Mouse (Mus musculus) lung, embryonic 15.5 days (tissue): ENCODE data around the gene Gm10840. TPM values are rescaled to one million over a fixed set of nuclear protein-coding genes. Genes with fewer than 3 reads are reported as not detected.
"Not testable (repeated sequence)": the region's sequence is repeated elsewhere in the genome, so short reads cannot be mapped to it uniquely, and the experiment has no call there.

Experiments used
- ATAC-seq: fragments of 200-750 bp; cut with Nextera tagmentation; 2 replicates; pipeline ENCODE4 v1.8.0; 2017; ENCODE audit warnings: moderate number of reproducible peaks, borderline replicate concordance; ENCODE audit not compliant: low FRiP score, low TSS enrichment; ENCODE audit errors: extremely low read depth
- H3K27ac ChIP-seq: fragments of 300-500 bp; sonication (generic); 2 replicates; pipeline ENCODE4 v1.5.1; 2015; ENCODE audit warnings: moderate library complexity, mild to moderate bottlenecking, inconsistent platforms
- H3K27me3 ChIP-seq: fragments of 300-500 bp; sonication (generic); 2 replicates; pipeline ENCODE4 v1.6.1; 2015; ENCODE audit warnings: inconsistent platforms
- H3K36me3 ChIP-seq: fragments of 300-500 bp; sonication (generic); 2 replicates; pipeline ENCODE4 v1.6.1; 2015; ENCODE audit warnings: inconsistent platforms
- H3K4me1 ChIP-seq: fragments of 300-500 bp; sonication (generic); 2 replicates; pipeline ENCODE4 v1.6.1; 2015; ENCODE audit warnings: inconsistent platforms
- H3K4me2 ChIP-seq: fragments of 300-500 bp; sonication (generic); 2 replicates; pipeline ENCODE4 v1.6.1; 2015; ENCODE audit warnings: inconsistent platforms, mild to moderate bottlenecking, moderate library complexity
- H3K4me3 ChIP-seq: fragments of 300-500 bp; sonication (generic); 2 replicates; pipeline ENCODE4 v1.5.1; 2015; ENCODE audit warnings: mild to moderate bottlenecking, inconsistent platforms
- H3K9ac ChIP-seq: fragments of 300-500 bp; sonication (generic); 2 replicates; pipeline ENCODE4 v1.6.1; 2015; ENCODE audit warnings: inconsistent platforms
- H3K9me3 ChIP-seq: fragments of 300-500 bp; sonication (generic); 2 replicates; pipeline ENCODE4 v1.6.1; 2016; ENCODE audit warnings: inconsistent platforms
- WGBS: fragments of 180-500 bp; shearing (Covaris S2); methylation state at CpG from one replicate; pipeline ENCODE4 v1.1.7; 2015; 5-methylcytosine and 5-hydroxymethylcytosine counted together
- polyA plus RNA-seq: library from polyadenylated mRNA; unstranded; fragments of >200 nt; fragmentation: Nextera tagmentation; extraction: Ambion mirVana; gene quantifications from 2 replicates; pipeline ENCODE4 v1.2.1, GENCODE M21; 2015

The Gm10840 gene
- polyA plus RNA-seq, result not detected in 2 replicates

- H3K36me3 ChIP-seq, result peaks cover 31% of the 10 kb centered on the region
- ATAC-seq, result peak; percentile 50
- H3K9ac ChIP-seq, result peak within 1 kb of the TSS; percentile 94
- peak within 1 kb of the TSS; percentile 92 for H3K27ac ChIP-seq
- 28% methylated on average over 22 of the region's 22 CpGs for WGBS
- peaks cover 29% of the 10 kb centered on the region for H3K4me1 ChIP-seq
- H3K9me3 ChIP-seq, result no peaks in the 10 kb centered on the region
- peak within 1 kb of the TSS; percentile 94 for H3K4me3 ChIP-seq
- H3K4me2 ChIP-seq, result peak within 1 kb of the TSS; percentile 75
- no peaks in the 10 kb centered on the region for H3K27me3 ChIP-seq
Observed at GRCm38 (mm10) chr11:106160841-106161721, at the start of gene Gm10840, which contains the start of gene Limd2. TSS of gene Gm10840 (plus strand) at chr11:106160850. TSS of gene Limd2 (minus strand) at chr11:106160860.

GRCm38 (mm10) chr11:106111688-106112087 is 49.0 kb upstream of the Gm10840 start:
- Histone ChIP-seq H3K4me1 (no peaks in the 10 kb centered on the region), H3K4me3 (no peak overlapping the region), H3K27me3 (no peaks in the 10 kb centered on the region), H3K36me3 (peaks cover 41% of the 10 kb centered on the region), H3K4me2 (no peak overlapping the region), H3K9ac (no peak overlapping the region), H3K27ac (no peak overlapping the region), H3K9me3 (no peaks in the 10 kb centered on the region)
- ATAC-seq, result no peak

- Histone ChIP-seq H3K27me3 (no peaks in the 10 kb centered on the region), H3K9ac (no peak overlapping the region), H3K4me2 (no peak overlapping the region), H3K36me3 (peaks cover 59% of the 10 kb centered on the region), H3K4me3 (no peak overlapping the region), H3K4me1 (no peaks in the 10 kb centered on the region), H3K27ac (peak overlapping the region; percentile 35), H3K9me3 (no peaks in the 10 kb centered on the region)
- WGBS, result 95% methylated on average over 5 of the region's 5 CpGs
- ATAC-seq, result no peak
Observed at GRCm38 (mm10) chr11:106122221-106122620, 38.4 kb upstream of the Gm10840 start.

- Histone ChIP-seq H3K9me3 (no peaks in the 10 kb centered on the region), H3K27me3 (no peaks in the 10 kb centered on the region), H3K4me1 (no peaks in the 10 kb centered on the region), H3K9ac (no peak overlapping the region), H3K4me3 (no peak overlapping the region), H3K4me2 (no peak overlapping the region), H3K27ac (peak overlapping the region; percentile 35), H3K36me3 (peaks cover 54% of the 10 kb centered on the region)
- no peak for ATAC-seq
- WGBS, result 70% methylated on average over 3 of the region's 3 CpGs
Observed at GRCm38 (mm10) chr11:106122736-106123135, 37.9 kb upstream of the Gm10840 start.

GRCm38 (mm10) chr11:106124784-106125183 is 35.9 kb upstream of the Gm10840 start:
- H3K9ac ChIP-seq, result no peak overlapping the region
- H3K9me3 ChIP-seq, result no peaks in the 10 kb centered on the region
- peaks cover 44% of the 10 kb centered on the region for H3K36me3 ChIP-seq
- no peak overlapping the region for H3K4me2 ChIP-seq
- H3K27ac ChIP-seq, result no peak overlapping the region
- no peak overlapping the region for H3K4me3 ChIP-seq
- WGBS, result 72% methylated on average over 4 of the region's 4 CpGs
- no peaks in the 10 kb centered on the region for H3K4me1 ChIP-seq
- H3K27me3 ChIP-seq, result no peaks in the 10 kb centered on the region
- no peak for ATAC-seq

GRCm38 (mm10) chr11:106125827-106126226 is 34.8 kb upstream of the Gm10840 start:
- Histone ChIP-seq H3K4me1 (no peaks in the 10 kb centered on the region), H3K4me3 (no peak overlapping the region), H3K27me3 (no peaks in the 10 kb centered on the region), H3K9ac (no peak overlapping the region), H3K4me2 (no peak overlapping the region), H3K36me3 (peaks cover 49% of the 10 kb centered on the region), H3K9me3 (no peaks in the 10 kb centered on the region), H3K27ac (no peak overlapping the region)
- 52% methylated on average over 1 of the region's 1 CpGs for WGBS
- ATAC-seq, result no peak

GRCm38 (mm10) chr11:106126727-106127373 is 33.8 kb upstream of the Gm10840 start:
- H3K27me3 ChIP-seq, H3K4me3 ChIP-seq, H3K9me3 ChIP-seq, H3K9ac ChIP-seq, ATAC-seq, H3K4me1 ChIP-seq, H3K27ac ChIP-seq, H3K4me2 ChIP-seq: not testable (repeated sequence)
- peaks cover 50% of the 10 kb centered on the region for H3K36me3 ChIP-seq
- WGBS, result 88% methylated on average over 5 of the region's 6 CpGs

- peaks cover 47% of the 10 kb centered on the region for H3K36me3 ChIP-seq
- ATAC-seq, result no peak
Observed at GRCm38 (mm10) chr11:106129477-106129876, 31.2 kb upstream of the Gm10840 start.

GRCm38 (mm10) chr11:106132516-106132915 is 28.1 kb upstream of the Gm10840 start:
- no peak overlapping the region for H3K4me3 ChIP-seq

More at GRCm38 (mm10) chr11:106129477-106129876, 31.2 kb upstream of the Gm10840 start:
- no peak overlapping the region for H3K27ac ChIP-seq
- no peak overlapping the region for H3K4me2 ChIP-seq
- H3K4me1 ChIP-seq, result peaks cover 5% of the 10 kb centered on the region
- no peak overlapping the region for H3K4me3 ChIP-seq
- no peaks in the 10 kb centered on the region for H3K9me3 ChIP-seq
- 80% methylated on average over 1 of the region's 1 CpGs for WGBS
- H3K27me3 ChIP-seq, result no peaks in the 10 kb centered on the region
- no peak overlapping the region for H3K9ac ChIP-seq

GRCm38 (mm10) chr11:106134580-106135528 is 25.8 kb upstream of the Gm10840 start:
- Histone ChIP-seq H3K9me3 (no peaks in the 10 kb centered on the region), H3K36me3 (peaks cover 33% of the 10 kb centered on the region; the same call in 1 of the 2 replicates), H3K27ac (peak overlapping the region; percentile 94), H3K4me2 (peak overlapping the region; percentile 51), H3K9ac (peak overlapping the region; percentile 29; the same call in 1 of the 2 replicates), H3K4me1 (peaks cover 17% of the 10 kb centered on the region), H3K27me3 (no peaks in the 10 kb centered on the region), H3K4me3 (peak overlapping the region; percentile 18; the same call in 1 of the 2 replicates)
- ATAC-seq, result peak; percentile 89; the same call in 1 of the 2 replicates
- 26% methylated on average over 8 of the region's 8 CpGs for WGBS

More at GRCm38 (mm10) chr11:106132516-106132915, 28.1 kb upstream of the Gm10840 start:
- H3K36me3 ChIP-seq, result peaks cover 35% of the 10 kb centered on the region; the same call in 1 of the 2 replicates
- no peak overlapping the region for H3K4me2 ChIP-seq
- ATAC-seq, result no peak
- 95% methylated on average over 5 of the region's 5 CpGs for WGBS
- H3K27me3 ChIP-seq, result no peaks in the 10 kb centered on the region
- peaks cover 17% of the 10 kb centered on the region for H3K4me1 ChIP-seq
- no peaks in the 10 kb centered on the region for H3K9me3 ChIP-seq
- no peak overlapping the region for H3K27ac ChIP-seq
- H3K9ac ChIP-seq, result no peak overlapping the region

- WGBS, result 77% methylated on average over 3 of the region's 3 CpGs
- no peaks in the 10 kb centered on the region for H3K27me3 ChIP-seq
- H3K36me3 ChIP-seq, result peaks cover 78% of the 10 kb centered on the region
- no peaks in the 10 kb centered on the region for H3K4me1 ChIP-seq
- H3K27ac ChIP-seq, result no peak overlapping the region
- no peak overlapping the region for H3K4me3 ChIP-seq
- H3K9ac ChIP-seq, result no peak overlapping the region
- no peak for ATAC-seq
- H3K9me3 ChIP-seq, result no peaks in the 10 kb centered on the region
- H3K4me2 ChIP-seq, result no peak overlapping the region
Observed at GRCm38 (mm10) chr11:106151219-106151618, 9.4 kb upstream of the Gm10840 start.
